Mouse (Mus musculus) R1 (cell line): ENCODE measurements at regions not wholly inside any gene's neighbourhood (a gene's known extent, or its start where the extent isn't known, plus 50 kb on each side); places are given as distances from the start of the nearest gene placed in this dataset.
A peak's percentile ranks its signal among the peaks of the same experiment; 100 is the strongest.

ENCODE experiments used
- DNase-seq: peaks from one replicate; pipeline ENCODE4 v3.0.0-alpha.2; 2018; ENCODE audit warnings: low read depth, low spot score

DNA sequence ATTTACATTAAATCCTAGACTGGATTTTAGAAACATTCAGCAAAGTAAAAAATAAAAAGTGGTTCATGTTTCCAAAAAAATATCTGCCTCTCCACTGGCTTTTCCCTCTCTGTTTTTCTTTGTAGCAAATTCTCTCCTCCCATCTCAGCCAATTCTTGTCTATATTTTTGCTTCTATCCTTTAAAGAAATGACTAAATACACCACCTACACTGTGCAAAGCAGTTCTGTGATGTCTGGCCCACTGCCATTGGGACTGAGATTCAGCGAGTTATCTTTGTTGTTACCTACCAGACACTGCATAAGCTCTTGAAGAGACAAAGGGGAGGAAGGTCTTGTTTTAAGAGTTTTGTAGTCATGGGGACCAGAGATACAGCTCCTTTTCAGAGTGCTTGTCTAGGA lies 835.8 kb upstream of the Klhl29 start:
- no peak for DNase-seq

DNA sequence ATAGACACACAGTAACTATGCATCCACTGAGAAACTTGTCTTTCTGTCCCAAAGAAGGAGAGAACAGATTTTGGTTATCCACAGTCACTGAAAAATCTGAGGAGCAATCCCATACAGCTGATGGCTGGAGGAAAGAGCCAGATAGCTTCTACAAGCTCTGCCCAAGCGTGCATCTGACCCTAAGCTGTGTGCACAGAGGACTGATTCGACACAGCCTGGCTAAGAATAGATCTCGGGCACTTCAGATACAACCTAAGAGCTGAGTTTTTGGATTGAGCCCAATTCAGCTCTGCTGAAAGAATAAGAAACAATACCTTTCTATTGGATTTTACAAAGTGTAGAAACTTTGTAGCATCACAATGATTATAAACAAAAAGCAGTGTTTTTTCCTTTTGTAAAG lies 813.8 kb upstream of the Klhl29 start:
- no peak for DNase-seq

DNA sequence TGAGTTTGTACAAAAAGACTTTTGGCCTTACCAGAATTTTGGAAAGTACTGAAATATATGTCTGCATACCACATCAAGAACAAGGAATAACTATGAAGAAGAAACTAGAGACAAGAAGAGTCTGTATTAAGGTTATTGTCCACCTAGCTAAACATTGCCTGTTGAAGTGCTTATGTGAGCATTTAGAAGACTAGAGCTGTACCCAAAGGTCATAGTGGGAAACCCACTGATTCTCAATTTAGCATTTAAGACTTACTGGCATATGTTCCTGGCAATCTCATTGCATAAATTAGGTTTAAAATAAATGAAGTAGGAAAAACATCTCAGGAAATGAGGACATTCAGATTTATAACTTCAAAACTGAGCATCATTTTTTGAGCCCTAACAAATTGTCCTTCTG lies 793.3 kb upstream of the Klhl29 start:
- DNase-seq, result no peak

DNA sequence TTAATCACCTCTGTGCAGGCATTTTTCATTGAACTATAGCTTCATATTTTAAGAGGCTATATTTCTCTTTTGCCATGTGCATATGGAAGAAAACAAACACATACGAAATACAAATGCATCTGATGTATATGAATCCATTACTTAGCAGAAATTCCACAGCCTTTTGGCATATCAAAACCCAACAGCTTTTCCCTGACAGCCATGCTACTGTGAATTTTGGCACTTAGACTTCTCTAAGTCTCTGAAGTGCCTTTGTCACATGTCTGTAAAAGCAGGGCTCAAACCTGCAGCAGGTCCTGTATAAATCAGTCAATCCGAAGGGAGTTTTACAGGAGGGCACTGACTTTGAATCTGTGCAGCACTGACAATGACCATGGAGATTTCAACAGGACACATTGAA lies 778.8 kb upstream of the Klhl29 start:
- no peak for DNase-seq

DNA sequence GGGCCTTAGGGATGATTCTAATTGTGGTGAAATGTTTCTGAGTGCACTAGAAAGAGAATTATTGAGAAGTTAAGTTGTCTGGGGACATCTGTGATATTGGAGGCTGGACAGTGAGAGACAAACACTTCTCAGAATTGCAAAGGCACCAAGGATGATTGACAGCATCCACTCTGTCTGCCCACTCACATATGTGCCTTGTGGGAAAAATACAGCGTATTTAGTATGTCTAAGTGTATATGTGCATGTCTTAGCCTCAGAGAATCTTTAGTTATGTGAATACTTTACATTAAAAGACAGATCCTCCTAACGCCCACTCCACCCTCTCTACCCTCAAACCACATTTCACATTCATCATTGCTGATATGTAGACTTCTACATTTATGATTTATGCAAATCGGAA lies 776.0 kb upstream of the Klhl29 start:
- DNase-seq, result no peak

DNA sequence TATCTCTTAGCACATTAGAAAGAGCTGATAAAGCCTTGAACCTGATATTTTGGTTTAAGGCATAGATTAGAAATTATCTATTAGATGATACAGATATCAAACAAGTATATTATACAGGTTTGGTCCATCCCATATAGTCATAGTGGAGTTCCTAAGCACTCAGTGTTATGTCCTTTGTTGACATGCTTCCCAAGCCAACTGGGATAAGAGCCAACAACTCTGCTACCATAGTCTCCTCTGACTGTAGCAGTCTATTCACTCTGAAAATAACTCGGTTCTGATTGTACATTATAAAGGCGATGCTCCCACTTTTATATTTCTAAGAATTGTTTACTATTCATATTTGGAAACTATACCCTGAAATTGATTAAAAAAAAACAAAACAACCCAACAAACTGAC lies 757.0 kb upstream of the Klhl29 start:
- DNase-seq, result no peak

DNA sequence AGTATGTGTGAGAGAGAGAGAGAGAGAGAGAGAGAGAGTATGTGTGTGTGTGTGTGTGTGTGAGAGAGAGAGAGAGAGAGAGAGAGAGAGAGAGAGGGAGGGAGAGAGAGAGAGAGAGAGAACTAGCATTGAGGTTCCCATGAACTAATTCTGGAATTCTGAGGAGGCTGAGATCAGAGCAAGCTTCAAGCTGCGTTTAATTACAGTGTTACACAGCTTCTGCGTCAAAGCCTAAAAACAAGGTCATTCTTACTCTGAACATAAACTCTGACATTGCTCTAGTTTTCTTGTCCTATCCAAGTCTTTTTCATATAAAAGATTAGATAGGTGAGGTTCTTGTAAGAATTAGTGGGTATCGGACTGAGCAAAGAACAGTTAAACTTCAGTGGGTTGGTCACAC lies 744.1 kb upstream of the Klhl29 start:
- no peak for DNase-seq

DNA sequence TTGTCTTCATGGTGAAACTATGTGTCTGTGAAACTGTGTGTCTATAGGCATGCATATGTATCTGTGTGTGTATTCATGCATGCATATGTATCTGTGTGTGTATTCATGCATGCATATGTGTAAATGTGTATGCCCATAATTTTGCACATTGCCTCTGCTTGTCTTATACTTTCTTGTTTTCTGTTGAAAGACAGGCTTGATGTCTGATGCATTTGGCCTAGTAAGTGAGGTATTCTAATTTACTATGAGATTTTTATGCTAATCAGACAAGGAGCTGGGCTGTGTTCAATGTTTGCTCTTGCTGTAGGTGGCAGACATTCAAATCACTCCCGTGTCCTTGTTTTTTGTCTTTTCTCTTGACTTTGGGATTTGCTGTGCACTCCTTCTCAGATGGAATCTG lies 739.8 kb upstream of the Klhl29 start:
- no peak for DNase-seq

DNA sequence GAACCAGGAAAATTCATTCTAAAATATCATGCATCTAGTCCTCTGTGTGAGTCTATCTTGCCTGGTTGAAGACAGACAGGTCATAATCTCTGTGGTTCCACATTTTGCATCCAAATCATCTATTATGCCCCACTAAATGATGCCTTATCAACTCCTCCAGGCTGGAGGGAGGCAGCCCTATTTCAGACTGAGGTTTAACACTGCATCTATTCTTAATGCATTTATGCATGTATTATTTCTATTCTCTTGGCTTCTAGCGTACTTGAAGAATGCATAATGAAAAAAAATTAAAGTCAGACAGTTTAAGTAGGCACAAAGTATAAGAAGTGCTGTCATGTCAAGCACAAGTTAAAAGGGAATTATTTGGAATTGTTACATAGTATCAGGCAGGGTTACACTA lies 721.8 kb upstream of the Klhl29 start:
- no peak for DNase-seq

DNA sequence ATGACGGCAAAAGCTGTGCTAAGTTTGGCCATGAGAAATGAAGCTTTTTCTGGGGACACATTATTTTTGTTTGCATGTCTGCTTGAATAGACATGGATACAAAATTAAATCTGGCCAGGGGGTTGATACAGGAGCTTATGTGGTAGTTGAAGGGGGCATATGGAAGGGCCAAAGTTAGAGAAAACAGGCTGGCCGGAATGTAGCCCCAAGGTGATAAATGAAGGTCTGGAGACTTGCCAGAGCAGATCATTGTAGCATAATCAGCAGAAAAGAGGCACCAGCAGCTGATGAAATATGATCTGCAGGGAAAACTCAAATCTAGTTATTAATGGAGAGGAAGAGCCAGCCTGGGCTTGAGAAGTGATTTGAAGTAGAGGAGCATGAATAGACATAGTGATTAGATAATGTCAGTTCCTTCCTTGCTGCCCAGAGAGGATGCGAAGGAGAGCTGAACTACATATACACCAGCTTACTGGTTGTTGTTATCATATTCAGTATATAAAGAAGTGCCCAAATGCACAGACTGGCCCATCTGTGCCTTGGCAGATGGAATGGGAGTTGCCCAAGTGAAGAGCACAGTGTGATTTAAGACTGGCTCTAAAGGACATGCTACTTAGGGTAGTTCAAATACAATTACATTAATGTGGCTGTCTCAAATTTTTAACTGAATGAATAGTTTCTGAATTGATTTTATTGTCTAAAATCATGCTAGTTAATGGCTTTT lies 712.3 kb upstream of the Klhl29 start:
- DNase-seq, result no peak

DNA sequence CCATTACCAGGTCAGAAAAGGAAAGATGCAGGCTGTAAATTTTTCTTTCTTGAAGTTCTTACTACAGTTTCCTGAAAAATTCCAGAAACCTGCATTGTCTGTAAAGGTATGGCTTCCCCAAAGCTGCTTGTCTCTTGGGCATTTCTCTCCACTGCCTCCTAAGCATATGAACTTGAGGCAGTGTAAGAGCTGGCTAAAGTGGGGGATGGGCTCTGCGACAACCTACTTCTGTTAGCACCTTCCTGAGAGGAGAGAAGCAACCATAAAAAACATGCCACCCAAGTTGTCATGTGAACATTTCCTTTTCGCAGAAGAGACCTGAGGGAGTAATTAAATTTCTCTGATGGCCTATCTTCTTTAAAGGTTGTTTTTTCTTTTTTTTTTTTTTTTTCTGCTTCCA lies 711.6 kb upstream of the Klhl29 start:
- no peak for DNase-seq

DNA sequence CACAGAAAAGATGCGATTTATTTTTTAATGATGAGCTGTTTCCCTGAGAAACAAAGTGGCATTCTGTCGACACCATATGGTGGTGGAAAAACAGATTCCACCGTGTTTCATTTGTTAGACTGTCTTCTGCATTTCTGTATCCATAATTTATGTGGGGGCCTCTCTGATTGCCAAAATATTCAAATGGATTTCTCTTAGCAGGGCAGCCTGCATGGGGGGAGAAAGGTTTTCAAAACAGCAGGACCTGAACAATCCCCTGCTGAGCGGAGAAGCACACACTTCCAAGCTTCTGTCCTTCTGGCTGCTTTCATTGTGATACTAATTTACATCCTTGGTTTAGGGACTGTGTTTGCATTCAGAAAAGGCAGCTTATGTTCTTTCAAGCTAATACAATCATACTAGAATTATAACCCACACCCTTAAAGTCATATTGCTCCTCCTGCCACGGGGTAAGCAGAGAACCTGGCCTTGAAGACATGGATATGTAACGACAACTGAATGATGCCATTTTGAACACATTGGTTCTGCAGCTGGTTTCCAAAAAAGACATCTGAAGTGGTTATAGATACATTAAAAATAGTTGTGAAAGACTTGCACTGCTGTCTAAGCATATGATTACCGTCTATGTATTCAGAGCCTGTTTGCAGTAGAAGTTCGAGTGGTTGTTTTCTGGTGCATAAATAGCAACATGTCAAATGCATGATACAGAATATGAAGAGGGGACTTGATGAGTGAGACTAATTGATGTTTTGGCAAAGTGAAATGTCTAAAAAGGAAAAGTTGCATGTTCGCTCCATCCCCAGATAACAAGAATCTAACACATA lies 671.6 kb upstream of the Klhl29 start:
- DNase-seq, result peak; percentile 50

DNA sequence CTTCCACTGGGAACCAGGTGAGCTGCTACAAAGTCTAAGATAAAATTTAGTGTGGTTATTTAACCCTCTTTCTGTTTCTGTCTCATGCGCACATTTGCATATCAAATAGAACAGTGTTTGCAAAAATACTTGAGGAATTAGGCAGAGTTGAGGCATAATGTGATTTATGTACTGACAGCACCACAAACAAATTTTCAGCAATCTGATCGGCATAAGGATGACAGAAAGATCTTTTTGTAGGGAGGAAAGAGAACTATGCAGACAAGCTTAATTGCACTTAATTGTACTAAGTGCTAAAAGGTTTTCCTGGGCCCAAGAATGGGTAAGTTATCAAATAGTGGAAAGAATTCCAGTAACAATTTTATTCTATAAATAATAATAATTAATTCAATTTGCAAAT lies 670.6 kb upstream of the Klhl29 start:
- DNase-seq, result no peak

DNA sequence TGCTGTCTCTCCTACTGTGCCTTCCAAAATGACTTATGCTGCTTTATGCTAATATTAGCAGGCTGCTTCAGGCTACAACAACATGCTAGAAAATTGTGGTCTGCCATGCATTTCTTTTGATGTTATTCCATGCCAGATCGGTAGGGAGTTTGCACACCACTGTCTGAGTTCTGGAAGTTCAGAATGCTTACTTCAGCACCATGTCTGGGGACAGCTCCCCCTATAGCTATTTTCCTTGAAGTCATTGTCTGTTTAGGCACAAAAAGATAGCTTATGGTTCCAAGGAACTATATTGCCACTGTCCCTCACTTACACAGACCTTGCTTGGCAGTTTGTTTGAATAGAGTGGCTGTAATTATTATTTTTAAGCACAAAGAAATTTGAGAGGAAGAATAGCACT lies 666.8 kb upstream of the Klhl29 start:
- peak; percentile 40 for DNase-seq

DNA sequence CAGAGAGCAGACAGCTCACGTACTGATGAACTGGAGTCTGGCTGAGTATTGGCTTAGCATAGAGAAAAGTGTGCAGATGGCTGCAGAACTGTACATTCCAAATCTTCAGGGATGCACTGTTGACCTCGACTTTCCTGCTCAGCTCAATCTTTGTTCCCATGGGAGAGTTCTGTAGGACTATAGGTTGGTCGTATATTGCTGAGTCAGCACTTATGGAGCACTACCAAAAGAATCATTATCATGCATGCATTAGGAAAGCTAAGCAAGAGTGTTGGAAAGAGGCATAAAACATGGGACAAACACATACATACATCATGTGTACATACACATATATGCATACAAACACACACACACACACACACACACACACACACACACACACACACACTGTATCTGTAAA lies 648.6 kb upstream of the Klhl29 start:
- no peak for DNase-seq

DNA sequence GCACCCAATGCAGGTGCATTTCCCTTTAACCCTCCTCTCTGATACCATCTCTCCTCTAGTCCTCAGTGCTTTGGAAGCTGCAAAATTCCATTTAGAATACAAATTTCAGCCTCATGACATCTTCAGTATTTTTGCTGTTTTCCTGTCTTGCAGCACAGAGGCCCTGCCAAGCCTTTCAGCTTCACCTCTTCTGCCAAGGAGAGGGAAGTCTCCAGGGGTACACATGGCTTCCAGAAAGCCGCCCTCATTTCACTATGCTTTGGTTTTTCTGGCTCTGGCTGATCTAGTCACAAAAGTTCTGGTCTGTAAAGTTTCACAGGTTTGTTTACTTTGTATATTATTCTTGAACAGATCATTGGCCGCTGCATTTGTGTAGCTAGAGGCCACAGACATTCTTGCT lies 647.0 kb upstream of the Klhl29 start:
- DNase-seq, result no peak

DNA sequence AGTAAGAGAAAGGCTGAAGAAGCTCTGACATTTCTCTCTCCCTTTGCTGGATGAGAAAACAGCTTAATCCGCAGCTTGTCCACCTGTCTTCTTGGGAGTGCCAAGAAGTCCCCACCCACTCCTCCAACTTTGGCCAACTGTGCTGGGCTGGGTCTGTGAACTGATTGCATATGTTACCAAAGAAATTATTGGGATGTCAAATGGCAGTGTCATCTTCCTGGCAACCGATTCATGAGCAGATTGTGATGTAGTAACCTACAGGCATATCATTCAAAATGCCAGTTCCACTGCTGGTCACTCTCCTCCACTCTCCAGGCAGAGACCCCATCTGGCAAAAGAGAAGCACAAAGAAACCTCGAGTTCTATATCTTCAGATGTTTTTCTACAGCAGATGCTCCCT lies 625.5 kb upstream of the Klhl29 start:
- DNase-seq, result no peak

DNA sequence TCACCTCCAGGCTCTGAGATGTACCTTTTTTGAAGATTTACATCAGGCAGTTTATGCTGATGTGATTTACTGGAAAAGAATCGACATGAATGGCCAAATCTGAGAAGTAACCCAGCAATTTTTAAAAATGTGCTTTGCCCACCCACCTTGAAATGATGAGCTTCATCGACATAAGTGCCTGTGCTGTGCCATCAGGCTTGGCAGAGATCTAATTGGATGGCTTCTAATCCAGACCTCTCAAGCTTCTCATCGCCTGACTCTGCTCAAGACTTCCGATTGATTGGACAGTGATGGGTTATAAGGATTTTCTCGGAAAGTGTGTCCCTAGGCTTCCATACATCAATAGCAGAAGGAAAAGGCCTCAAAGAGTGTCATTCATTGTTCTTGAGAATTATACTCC lies 621.9 kb upstream of the Klhl29 start:
- DNase-seq, result no peak

DNA sequence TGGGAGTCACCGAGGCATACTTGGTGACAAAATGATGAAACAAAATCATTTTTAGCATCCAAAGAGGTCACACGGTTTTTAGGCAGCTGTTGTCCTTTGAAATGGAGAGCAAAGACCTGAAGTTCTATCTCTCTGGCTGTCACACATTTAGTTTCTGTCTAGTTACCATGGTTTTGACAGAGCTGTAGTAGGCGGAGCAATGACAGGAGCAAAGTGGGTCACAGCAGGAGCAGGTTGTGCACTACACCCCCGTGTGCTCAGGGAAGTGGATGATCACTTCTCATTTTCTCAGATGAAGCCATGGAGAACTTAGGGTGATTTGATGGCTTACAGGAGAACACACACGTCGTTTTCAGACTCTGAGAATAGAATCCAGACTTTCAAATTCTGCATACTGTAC lies 621.2 kb upstream of the Klhl29 start:
- DNase-seq, result no peak

DNA sequence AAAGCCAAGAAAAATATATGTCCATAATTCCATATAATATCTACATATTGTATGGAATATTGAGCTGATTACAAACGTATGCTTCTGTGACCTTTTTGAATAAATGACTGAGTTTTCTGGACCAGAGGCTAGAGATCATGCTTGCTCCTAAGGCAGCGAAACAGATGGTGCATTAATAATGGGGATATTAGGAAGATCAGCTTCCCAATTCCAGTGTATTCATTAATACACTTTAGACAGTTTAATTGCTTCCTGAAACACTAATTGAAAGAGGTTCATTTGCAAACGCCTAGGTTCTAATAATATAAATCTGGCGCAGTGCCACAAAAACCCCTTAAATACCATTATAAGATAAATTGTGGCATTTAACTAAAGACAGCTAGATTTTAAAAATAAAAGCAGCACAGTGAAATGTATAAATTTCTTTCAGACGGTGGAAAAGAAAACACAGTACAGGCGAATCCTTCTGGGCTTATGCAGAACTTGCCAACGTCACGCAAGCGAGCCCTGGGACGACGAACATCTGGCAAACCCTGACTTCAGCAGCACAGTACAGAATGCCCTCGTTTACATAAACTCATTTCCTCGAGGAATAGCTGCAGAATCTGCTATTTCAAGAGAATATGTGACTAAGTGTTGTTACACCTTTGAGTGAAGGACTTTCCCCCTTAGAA lies 608.6 kb upstream of the Klhl29 start:
- no peak for DNase-seq

DNA sequence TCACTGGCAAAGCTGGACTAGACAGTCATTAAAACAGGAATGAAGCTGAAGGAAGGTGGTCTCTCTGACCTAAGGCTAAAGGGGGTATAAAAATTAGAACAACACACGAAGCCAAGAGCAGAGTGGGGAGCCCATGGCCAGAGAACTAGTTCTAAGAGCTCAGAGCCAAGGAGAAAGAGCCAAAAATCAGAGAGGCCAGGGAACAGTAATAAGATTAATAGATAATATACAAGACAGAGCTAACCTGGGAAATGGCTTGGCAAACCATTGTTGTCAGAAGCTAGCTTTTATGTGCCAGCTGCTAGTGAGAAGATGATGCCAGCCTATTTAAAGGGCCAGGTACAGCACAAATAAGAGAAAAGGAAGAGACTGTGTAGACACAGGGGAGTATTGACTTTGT lies 606.6 kb upstream of the Klhl29 start:
- no peak for DNase-seq

DNA sequence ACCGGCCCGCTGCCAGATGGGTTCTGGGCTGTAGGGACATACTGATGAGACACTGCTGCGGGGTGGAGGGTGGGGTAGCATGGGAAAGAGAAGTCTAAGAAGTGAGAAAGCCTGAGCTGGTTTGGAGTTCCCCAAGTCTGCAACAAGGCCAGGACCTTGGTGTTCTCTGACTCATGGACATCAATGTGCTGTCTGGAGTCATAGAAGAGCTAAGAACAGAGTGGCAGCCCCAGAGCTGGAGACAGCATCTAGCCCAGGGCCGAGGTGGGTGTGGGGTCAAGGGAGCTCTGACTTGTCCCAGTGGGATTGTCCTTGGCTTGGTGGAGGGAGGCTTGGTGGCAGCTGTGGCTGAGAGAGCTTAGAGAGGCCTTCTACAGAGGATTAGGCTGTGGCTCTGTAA lies 600.4 kb upstream of the Klhl29 start:
- DNase-seq, result no peak

DNA sequence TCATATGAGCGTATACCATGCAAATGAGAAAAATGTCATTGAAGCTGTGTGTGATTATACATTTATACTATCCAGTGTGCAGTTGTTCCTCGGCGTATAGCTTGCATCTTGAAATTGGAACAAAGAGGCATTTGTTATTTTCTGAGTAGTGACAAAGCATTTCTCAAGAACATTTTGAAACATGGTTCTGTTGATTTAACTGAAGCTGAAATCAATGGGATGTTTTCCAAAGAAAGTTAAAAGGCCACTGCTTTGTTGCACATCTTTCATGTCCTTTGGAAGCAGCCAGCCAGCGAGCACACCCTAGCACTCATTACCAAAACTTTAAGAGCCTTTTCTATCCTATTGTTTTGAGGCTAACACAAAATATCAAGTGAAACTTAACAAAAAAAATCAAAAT lies 594.1 kb upstream of the Klhl29 start:
- no peak for DNase-seq
